Mouse (Mus musculus): Measurements from ENCODE around the gene Exoc7.

- TF ChIP-seq CTCF (IDR thresholded peaks at IDR 0.05; ENCODE audit: extremely low read depth, insufficient read length, insufficient replicate concordance, low read depth, low read length) (no peak), POLR2A (IDR thresholded peaks at IDR 0.05; ENCODE audit: low read depth, low read length) (no peak)
These were observed 1.6 kb downstream of the Exoc7 start for GRCm38 (mm10) chr11:116305423-116305822.
